Mouse (Mus musculus): ENCODE measurements around the gene Ugt1a7c.

DNA sequence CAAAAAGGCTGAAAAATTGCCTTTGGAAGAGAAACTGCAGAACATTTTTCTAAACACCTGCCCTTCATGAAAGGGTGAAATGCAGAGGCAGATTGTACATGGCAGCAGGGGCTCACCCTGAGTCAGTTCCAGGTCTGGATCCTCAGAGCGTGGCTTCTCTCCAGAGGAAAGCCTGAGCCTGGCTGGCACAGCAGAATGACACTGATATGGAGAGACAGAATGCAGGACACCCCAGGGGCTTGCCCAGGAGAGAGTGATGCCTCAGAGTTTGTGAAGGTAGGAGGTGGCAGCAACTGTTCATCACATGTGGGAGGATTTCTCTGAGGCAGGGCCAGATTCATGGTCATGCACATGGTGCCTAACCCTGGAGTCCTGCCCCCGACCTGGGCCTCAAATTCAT, 105.1 kb downstream of the Ugt1a7c start:
- TF ChIP-seq MAX (IDR thresholded peaks at IDR 0.05) (no peak), CTCF (IDR thresholded peaks at IDR 0.05; ENCODE audit: control insufficient read depth, insufficient read depth, insufficient read length) (no peak), CEBPB (IDR thresholded peaks at IDR 0.05; ENCODE audit: low read depth) (no peak)

Data from C2C12 (cell line).